33 mouse cellular contexts compared by ENCODE assay signal in genomic region chr4:44593091-44593490, GRCm38 (mm10).
"Had no signal": no experiment of that assay in that cellular context is flagged by ENCODE, and none has a peak within 500 bp of the region (broad histone marks: within the 10 kb centered on the region; RNA-seq: fewer than 3 reads in every experiment).

No protein-coding gene starts in this region.

- H3K9me3 ChIP-seq: limb, embryonic 10.5 days; limb, embryonic 12.5 days; limb, embryonic 13.5 days; limb, embryonic 15.5 days; liver, embryonic 12.5 days; liver, embryonic 13.5 days; liver, embryonic 15.5 days; lung, embryonic 15.5 days; midbrain, embryonic 10.5 days; midbrain, embryonic 12.5 days; midbrain, embryonic 13.5 days; midbrain, embryonic 15.5 days; neural tube, embryonic 12.5 days; neural tube, embryonic 13.5 days had no signal

- H3K36me3 ChIP-seq: limb, embryonic 10.5 days; limb, embryonic 12.5 days; limb, embryonic 13.5 days; limb, embryonic 15.5 days; liver, embryonic 12.5 days; liver, embryonic 13.5 days; liver, embryonic 15.5 days; lung, embryonic 15.5 days; midbrain, embryonic 12.5 days; midbrain, embryonic 13.5 days; midbrain, embryonic 15.5 days; neural tube, embryonic 12.5 days; neural tube, embryonic 13.5 days had no signal

- H3K4me1 ChIP-seq: limb, embryonic 12.5 days; limb, embryonic 13.5 days; limb, embryonic 15.5 days; liver, embryonic 12.5 days; liver, embryonic 13.5 days; liver, embryonic 15.5 days; lung, embryonic 15.5 days; megakaryocyte, embryonic 14.5 days; midbrain, embryonic 12.5 days; midbrain, embryonic 15.5 days had no signal

- H3K27ac ChIP-seq: limb, embryonic 10.5 days; limb, embryonic 12.5 days; limb, embryonic 13.5 days; limb, embryonic 15.5 days; liver, embryonic 12.5 days; liver, embryonic 13.5 days; liver, embryonic 14.5 days; liver, embryonic 15.5 days; lung, embryonic 15.5 days; macrophage; midbrain, embryonic 10.5 days; midbrain, embryonic 12.5 days; midbrain, embryonic 13.5 days; midbrain, embryonic 15.5 days; neural tube, embryonic 12.5 days; neural tube, embryonic 13.5 days had no signal

- H3K4me2 ChIP-seq: limb, embryonic 12.5 days; limb, embryonic 13.5 days; limb, embryonic 15.5 days; liver, embryonic 11.5 days; liver, embryonic 12.5 days; liver, embryonic 13.5 days; liver, embryonic 15.5 days; lung, embryonic 14.5 days; lung, embryonic 15.5 days; midbrain, embryonic 11.5 days; midbrain, embryonic 12.5 days; midbrain, embryonic 13.5 days; midbrain, embryonic 15.5 days; neural tube, embryonic 12.5 days; neural tube, embryonic 13.5 days had no signal

- DNase-seq: left cerebral cortex, postnatal 4 days; liver; liver, embryonic 13.5 days; liver, postnatal 0 days; lung, adult 18-20 months; lung, adult 2 months; lung, embryonic 14.5 days; lung, postnatal 10 days; lung, postnatal 14 days; lung, postnatal 36 days; lung, postnatal 4 days; midbrain, embryonic 14.5 days had no signal

- H3K27me3 ChIP-seq: limb, embryonic 12.5 days; limb, embryonic 15.5 days; liver, embryonic 12.5 days; liver, embryonic 13.5 days; liver, embryonic 15.5 days; lung, embryonic 15.5 days; midbrain, embryonic 13.5 days; midbrain, embryonic 15.5 days; neural tube, embryonic 12.5 days; neural tube, embryonic 13.5 days had no signal

- H3K4me3 ChIP-seq: limb, embryonic 10.5 days; limb, embryonic 12.5 days; limb, embryonic 13.5 days; limb, embryonic 15.5 days; liver, embryonic 12.5 days; liver, embryonic 13.5 days; liver, embryonic 15.5 days; lung, embryonic 15.5 days; megakaryocyte, embryonic 14.5 days; midbrain, embryonic 10.5 days; midbrain, embryonic 12.5 days; midbrain, embryonic 13.5 days; midbrain, embryonic 15.5 days; myocyte; neural tube, embryonic 12.5 days; neural tube, embryonic 13.5 days had no signal

- ATAC-seq: liver, embryonic 12.5 days; liver, postnatal 0 days; lung, postnatal 0 days; midbrain, embryonic 13.5 days; midbrain, embryonic 15.5 days; midbrain, embryonic 16.5 days had no signal

- H3K9ac ChIP-seq: limb, embryonic 12.5 days; limb, embryonic 13.5 days; limb, embryonic 15.5 days; liver, embryonic 12.5 days; liver, embryonic 13.5 days; liver, embryonic 14.5 days; liver, embryonic 15.5 days; liver, postnatal 0 days; lung, embryonic 14.5 days; lung, embryonic 15.5 days; midbrain, embryonic 12.5 days; midbrain, embryonic 13.5 days; midbrain, embryonic 15.5 days; neural tube, embryonic 12.5 days; neural tube, embryonic 13.5 days had no signal
